Mouse (Mus musculus) erythroblast, embryonic 14.5 days (primary cell): Measurements from ENCODE around the gene Add2.

Experiments
- GATA1 ChIP-seq: IDR thresholded peaks from 2 replicates; pipeline ENCODE4 v1.6.1; 2012; ENCODE audit warnings: low read length, inconsistent platforms, mixed read lengths
- TAL1 ChIP-seq: IDR thresholded peaks from 3 replicates; pipeline ENCODE4 v1.6.1; 2012; ENCODE audit warnings: low read length, inconsistent platforms, mixed read lengths

DNA sequence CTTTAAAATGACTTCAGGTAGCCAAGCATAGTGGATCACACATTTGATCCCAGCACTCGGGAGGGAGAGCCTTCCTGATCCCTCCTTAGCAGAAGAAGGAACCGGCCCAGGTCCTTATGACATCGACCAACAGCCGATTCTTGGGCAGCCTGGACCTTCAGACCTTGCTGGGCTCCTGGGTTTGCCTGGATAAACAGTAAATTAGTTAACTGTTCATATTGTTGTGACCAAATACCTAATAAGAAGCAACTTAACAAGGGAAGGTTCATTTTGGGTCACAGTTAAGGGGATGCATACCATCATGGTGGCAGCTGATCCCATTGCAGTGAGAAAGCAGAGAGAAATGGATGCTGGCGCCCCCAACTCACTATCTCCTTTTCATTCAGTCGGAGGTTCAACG is 124.2 kb downstream of the Add2 start:
- no peak for TF ChIP-seq TAL1
- no peak for TF ChIP-seq GATA1
